Mouse (Mus musculus): Measurements from ENCODE around the gene Psmd2. TPM values are rescaled to one million over a fixed set of nuclear protein-coding genes. Genes with fewer than 3 reads are reported as not detected.
"Not testable (repeated sequence)": the region's sequence is repeated elsewhere in the genome, so short reads cannot be mapped to it uniquely, and the experiment has no call there.

Gene Psmd2
- polyA plus RNA-seq, 1 experiment from 2014 or later, result 353 TPM

DNA sequence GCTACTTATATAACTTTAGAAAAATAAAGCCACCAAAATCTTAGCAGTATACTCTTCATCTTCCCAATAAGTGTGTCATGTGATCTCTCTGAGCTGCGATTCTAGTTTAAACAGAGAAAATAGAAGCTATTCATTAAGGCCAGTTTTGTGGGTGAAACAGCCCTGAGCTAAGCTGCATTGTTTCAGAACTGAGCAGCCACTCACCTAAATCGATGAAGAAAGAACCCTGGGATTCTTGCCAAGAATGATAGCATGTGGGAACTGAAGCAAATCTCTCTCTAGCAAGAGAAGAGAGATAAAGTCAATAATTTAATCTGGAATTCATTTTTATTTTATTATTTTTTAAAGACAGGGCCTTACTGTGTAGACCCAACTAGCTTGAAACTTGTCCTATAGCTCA lies 28.2 kb upstream of the Psmd2 start:
- peaks cover 8% of the 10 kb centered on the region; the same call in 1 of the 2 replicates for H3K36me3 ChIP-seq
- H3K4me1 ChIP-seq, result peaks cover 32% of the 10 kb centered on the region
- 66% methylated on average over 2 of the region's 2 CpGs for WGBS
- ATAC-seq (replicated peaks; ENCODE audit: low FRiP score), result no peak
- no peak overlapping the region for H3K9ac ChIP-seq
- no peaks in the 10 kb centered on the region for H3K9me3 ChIP-seq (replicated peaks)
- H3K27ac ChIP-seq, result no peak overlapping the region
- H3K4me2 ChIP-seq, result no peak overlapping the region
- no peak overlapping the region for H3K4me3 ChIP-seq (replicated peaks)
- peaks cover 47% of the 10 kb centered on the region for H3K27me3 ChIP-seq

DNA sequence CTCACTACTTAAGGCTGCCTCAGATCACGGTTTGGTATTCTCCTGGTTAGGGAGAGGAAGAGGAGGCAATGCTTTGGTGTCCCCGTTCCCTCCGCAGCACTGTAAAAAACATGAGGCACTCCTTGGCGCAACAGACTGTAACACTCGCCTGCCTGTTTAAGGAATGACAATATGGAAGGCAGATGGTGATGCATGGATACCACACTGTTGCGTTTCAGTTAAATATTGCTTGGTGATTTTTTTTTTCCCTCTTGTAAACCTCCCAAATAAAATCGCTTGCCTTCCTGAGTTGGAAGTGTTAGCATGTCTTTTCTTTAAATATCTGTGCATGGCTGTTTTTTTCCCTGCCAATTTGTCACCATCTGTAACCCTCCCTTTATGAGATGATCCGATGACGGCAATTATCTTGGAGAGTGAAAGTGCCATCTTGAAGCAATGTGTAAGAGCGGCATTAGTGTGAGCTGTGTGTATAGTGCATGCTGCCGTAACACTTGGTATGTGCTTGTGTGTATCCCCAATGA lies 22.5 kb upstream of the Psmd2 start:
- Histone ChIP-seq H3K27ac (no peak overlapping the region), H3K36me3 (no peaks in the 10 kb centered on the region), H3K4me1 (peaks cover 13% of the 10 kb centered on the region), H3K27me3 (peaks cover 31% of the 10 kb centered on the region), H3K4me3 (replicated peaks) (no peak overlapping the region), H3K4me2 (peak overlapping the region; percentile 89), H3K9ac (no peak overlapping the region), H3K9me3 (replicated peaks) (no peaks in the 10 kb centered on the region)
- no peak for ATAC-seq (replicated peaks; ENCODE audit: low FRiP score)
- WGBS, result 54% methylated on average over 11 of the region's 11 CpGs

DNA sequence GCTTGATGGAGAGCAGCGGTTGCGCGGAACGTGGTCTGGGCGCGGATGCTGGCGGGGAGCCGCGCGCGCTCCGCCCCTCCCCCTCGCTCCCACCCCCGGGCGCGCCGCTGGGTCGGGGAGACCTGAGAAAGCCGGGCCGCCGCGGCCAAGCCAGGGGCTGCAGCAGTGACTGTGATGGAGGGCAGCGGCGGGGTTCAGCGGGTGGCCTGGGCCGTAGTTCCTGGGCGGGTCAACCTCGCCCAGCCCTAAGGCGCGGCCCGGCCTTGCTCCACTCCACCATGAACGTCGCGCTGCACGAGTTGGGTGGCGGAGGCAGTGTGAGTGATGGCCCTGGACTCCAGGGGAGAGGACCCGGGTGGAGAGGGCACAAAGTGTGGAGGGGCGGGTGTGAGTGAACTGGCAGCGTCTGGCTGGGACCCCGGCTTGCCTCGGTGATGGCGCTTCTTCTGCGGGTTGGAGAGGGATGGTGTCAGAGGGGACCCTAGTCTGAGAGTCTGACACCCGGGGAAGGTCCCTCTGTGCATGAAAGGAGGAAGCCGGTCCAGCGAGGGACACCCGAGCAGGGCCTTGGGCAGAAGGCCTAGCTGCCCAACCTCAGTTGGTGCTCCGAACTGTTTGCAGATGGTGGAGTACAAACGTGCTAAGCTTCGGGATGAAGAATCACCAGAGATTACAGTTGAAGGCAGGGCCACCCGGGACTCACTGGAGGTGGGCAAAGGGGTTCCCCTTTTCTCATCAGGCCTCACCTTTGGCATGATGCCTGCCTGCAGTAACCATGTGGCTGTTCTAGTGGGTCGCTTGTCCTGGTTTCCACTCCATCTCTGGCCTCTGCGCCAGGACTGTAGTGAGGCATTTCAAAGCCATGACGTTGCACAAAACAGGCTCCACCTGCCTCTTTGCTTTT lies 21.5 kb upstream of the Psmd2 start, which contains the start of gene Ece2:
Ece2 (plus strand) TSS at position 98 of the 904 bp plus-strand sequence.
- H3K9ac ChIP-seq, result peak within 1 kb of the TSS; percentile 57
- peaks cover 13% of the 10 kb centered on the region for H3K4me1 ChIP-seq
- no peak within 1 kb of the TSS for H3K27ac ChIP-seq
- H3K4me3 ChIP-seq (replicated peaks), result peak within 1 kb of the TSS; percentile 56
- peaks cover 28% of the 10 kb centered on the region for H3K27me3 ChIP-seq
- ATAC-seq (replicated peaks; ENCODE audit: low FRiP score), result peak; percentile 76
- 7% methylated on average over 52 of the region's 54 CpGs for WGBS
- H3K4me2 ChIP-seq, result peak within 1 kb of the TSS; percentile 89
- H3K36me3 ChIP-seq, result no peaks in the 10 kb centered on the region
- no peaks in the 10 kb centered on the region for H3K9me3 ChIP-seq (replicated peaks)

GRCm38 (mm10) chr16:20637410-20637809 lies 14.0 kb upstream of the Psmd2 start:
- no peak for ATAC-seq (replicated peaks; ENCODE audit: low FRiP score)
- WGBS, result 82% methylated on average over 8 of the region's 8 CpGs
- no peaks in the 10 kb centered on the region for H3K9me3 ChIP-seq (replicated peaks)
- H3K4me1 ChIP-seq, result no peaks in the 10 kb centered on the region
- H3K27ac ChIP-seq, result no peak overlapping the region
- H3K4me3 ChIP-seq (replicated peaks), result no peak overlapping the region
- no peaks in the 10 kb centered on the region for H3K36me3 ChIP-seq
- H3K27me3 ChIP-seq, result no peaks in the 10 kb centered on the region
- no peak overlapping the region for H3K4me2 ChIP-seq
- no peak overlapping the region for H3K9ac ChIP-seq

DNA sequence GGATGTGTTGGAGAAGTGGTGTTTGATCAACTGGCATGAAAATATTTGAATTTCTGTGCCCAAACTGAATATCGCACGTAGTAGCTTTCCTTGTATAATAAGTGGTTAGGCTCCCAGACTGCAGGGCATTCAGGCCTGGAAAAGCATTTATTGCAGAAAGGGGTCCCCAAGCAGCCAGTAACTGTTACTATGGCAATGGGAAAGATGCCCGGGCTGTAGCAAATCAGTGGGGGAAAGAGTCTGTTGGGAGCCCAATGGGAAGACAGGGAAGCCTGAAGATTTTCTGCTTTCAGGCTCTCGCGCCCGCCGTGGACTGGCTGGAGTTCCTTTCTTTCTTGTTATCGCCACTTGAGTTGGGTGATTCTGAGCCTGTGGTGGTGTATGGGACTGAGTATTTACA lies 13.1 kb upstream of the Psmd2 start:
- no peaks in the 10 kb centered on the region for H3K27me3 ChIP-seq
- no peak overlapping the region for H3K4me3 ChIP-seq (replicated peaks)
- no peak overlapping the region for H3K27ac ChIP-seq
- H3K9ac ChIP-seq, result no peak overlapping the region
- no peaks in the 10 kb centered on the region for H3K9me3 ChIP-seq (replicated peaks)
- no peaks in the 10 kb centered on the region for H3K36me3 ChIP-seq
- ATAC-seq (replicated peaks; ENCODE audit: low FRiP score), result no peak
- H3K4me2 ChIP-seq, result no peak overlapping the region
- 89% methylated on average over 8 of the region's 8 CpGs for WGBS
- H3K4me1 ChIP-seq, result no peaks in the 10 kb centered on the region

DNA sequence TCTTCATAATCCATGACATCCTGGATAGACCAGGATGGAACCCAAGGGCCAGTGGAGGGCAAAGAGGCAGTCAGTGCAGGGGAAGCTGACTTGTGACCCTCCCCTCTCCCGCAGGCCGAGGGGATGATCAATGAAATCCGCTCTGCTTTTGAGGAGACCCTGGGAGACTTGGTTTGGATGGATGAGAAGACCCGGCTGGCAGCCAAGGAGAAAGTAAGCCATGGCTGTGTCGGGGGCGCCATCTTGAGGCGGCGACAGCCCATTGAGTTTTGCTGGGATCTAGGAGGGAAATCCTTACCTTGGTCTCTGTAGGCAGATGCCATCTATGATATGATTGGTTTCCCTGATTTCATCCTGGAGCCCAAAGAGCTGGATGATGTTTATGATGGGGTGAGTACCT lies 9.3 kb upstream of the Psmd2 start:
- no peak overlapping the region for H3K27ac ChIP-seq
- H3K36me3 ChIP-seq, result no peaks in the 10 kb centered on the region
- no peak overlapping the region for H3K4me3 ChIP-seq (replicated peaks)
- H3K9me3 ChIP-seq (replicated peaks), result no peaks in the 10 kb centered on the region
- 2% methylated on average over 8 of the region's 8 CpGs for WGBS
- H3K9ac ChIP-seq, result no peak overlapping the region
- H3K4me2 ChIP-seq, result no peak overlapping the region
- ATAC-seq (replicated peaks; ENCODE audit: low FRiP score), result 0 out of 2 replicates have a peak, but pooled peaks have one; percentile 36
- H3K4me1 ChIP-seq, result no peaks in the 10 kb centered on the region
- H3K27me3 ChIP-seq, result no peaks in the 10 kb centered on the region

DNA sequence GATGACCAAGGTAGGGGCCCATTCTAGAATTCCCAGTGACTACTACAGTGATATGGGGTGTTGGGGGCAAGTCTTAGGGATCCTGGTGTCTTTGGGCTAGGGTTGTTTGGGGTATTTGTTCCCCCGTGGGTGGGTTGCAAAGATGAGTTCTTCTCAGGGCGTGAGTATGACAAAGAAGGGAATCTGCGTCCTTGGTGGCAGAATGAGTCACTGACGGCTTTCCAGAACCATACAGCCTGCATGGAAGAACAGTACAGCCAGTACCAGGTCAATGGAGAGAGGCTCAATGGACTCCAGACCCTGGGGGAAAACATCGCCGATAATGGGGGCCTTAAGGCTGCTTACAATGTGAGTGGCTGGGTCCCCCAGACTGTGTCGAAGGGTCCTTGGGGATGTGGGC lies 7.5 kb upstream of the Psmd2 start:
- Histone ChIP-seq H3K9ac (no peak overlapping the region), H3K4me1 (no peaks in the 10 kb centered on the region), H3K27ac (no peak overlapping the region), H3K36me3 (no peaks in the 10 kb centered on the region), H3K4me2 (no peak overlapping the region), H3K27me3 (no peaks in the 10 kb centered on the region), H3K4me3 (replicated peaks) (no peak overlapping the region), H3K9me3 (replicated peaks) (no peaks in the 10 kb centered on the region)
- ATAC-seq (replicated peaks; ENCODE audit: low FRiP score), result no peak
- WGBS, result 92% methylated on average over 7 of the region's 7 CpGs

- Histone ChIP-seq H3K4me3 (replicated peaks) (peak overlapping the region; percentile 93), H3K9me3 (replicated peaks) (no peaks in the 10 kb centered on the region), H3K27me3 (no peaks in the 10 kb centered on the region), H3K27ac (0 out of 2 replicates have a peak overlapping the region, but pooled peaks have one; percentile 32), H3K9ac (peak overlapping the region; percentile 91), H3K4me2 (peak overlapping the region; percentile 88), H3K36me3 (peaks cover 37% of the 10 kb centered on the region), H3K4me1 (peaks cover 15% of the 10 kb centered on the region)
- ATAC-seq (replicated peaks; ENCODE audit: low FRiP score), result no peak
- 5% methylated on average over 12 of the region's 12 CpGs for WGBS
These were observed 477 bp downstream of the Psmd2 start for GRCm38 (mm10) chr16:20651947-20652310.

DNA sequence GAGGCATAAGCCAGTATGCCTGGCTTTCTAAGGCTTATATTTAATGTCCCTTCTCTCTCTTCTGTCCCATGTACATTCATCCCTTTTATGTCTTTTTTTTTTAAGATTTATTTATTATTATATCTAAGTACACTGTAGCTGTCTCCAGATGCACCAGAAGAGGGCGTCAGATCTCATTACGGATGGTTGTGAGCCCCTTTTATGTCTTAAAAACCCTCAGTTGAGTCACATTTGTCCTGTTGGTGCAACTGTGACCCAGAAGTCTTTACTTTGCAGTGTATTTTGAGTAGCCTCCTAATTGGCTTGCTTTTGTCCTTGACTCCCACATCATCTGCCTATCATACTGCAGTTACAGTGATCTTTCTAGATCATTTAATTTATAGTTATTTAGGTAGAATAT lies 1.9 kb downstream of the Psmd2 start:
- H3K4me1 ChIP-seq, result peaks cover 15% of the 10 kb centered on the region
- H3K4me2 ChIP-seq, result peak overlapping the region; percentile 88; the same call in 1 of the 2 replicates
- no peaks in the 10 kb centered on the region for H3K27me3 ChIP-seq
- peaks cover 51% of the 10 kb centered on the region for H3K36me3 ChIP-seq
- H3K9ac ChIP-seq, result 0 out of 2 replicates have a peak overlapping the region, but pooled peaks have one; percentile 5
- ATAC-seq (replicated peaks; ENCODE audit: low FRiP score), result no peak
- no peak overlapping the region for H3K27ac ChIP-seq
- H3K4me3 ChIP-seq (replicated peaks), result no peak overlapping the region
- 54% methylated on average over 2 of the region's 2 CpGs for WGBS
- H3K9me3 ChIP-seq (replicated peaks), result no peaks in the 10 kb centered on the region

- Histone ChIP-seq H3K4me1 (peaks cover 5% of the 10 kb centered on the region), H3K27me3 (no peaks in the 10 kb centered on the region), H3K4me3 (replicated peaks) (no peak overlapping the region), H3K36me3 (peaks cover 93% of the 10 kb centered on the region), H3K27ac (no peak overlapping the region), H3K9ac (no peak overlapping the region), H3K4me2 (no peak overlapping the region), H3K9me3 (replicated peaks) (no peaks in the 10 kb centered on the region)
- ATAC-seq (replicated peaks; ENCODE audit: low FRiP score), result no peak
- 89% methylated on average over 4 of the region's 4 CpGs for WGBS
These were observed 6.2 kb downstream of the Psmd2 start for GRCm38 (mm10) chr16:20657661-20658060.

DNA sequence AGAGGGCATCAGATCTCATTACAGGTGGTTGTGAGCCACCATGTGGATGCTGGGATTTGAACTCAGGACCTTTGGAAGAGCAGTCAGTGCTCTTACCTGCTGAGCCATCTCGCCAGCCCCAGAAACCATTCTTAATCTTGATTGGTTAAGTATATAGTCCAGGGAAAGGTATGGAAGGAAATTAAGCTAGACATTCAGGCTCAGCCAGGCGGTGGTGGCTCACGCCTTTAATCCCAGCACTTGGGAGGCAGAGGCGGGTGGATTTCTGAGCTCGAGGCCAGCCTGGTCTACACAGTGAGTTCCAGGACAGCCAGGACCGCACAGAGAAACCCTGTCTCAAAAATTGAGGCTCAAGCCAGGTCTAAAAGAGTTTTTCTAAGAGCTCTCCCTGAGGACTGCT lies 16.6 kb downstream of the Psmd2 start, which contains the start of gene Eif4g1:
Eif4g1 (plus strand) TSS at position 301 of the 400 bp plus-strand sequence.
- H3K4me1 ChIP-seq; H3K4me2 ChIP-seq; ATAC-seq (replicated peaks; ENCODE audit: low FRiP score); H3K27me3 ChIP-seq; H3K9me3 ChIP-seq (replicated peaks); H3K27ac ChIP-seq; H3K9ac ChIP-seq; H3K4me3 ChIP-seq (replicated peaks): not testable (repeated sequence)
- WGBS, result 94% methylated on average over 6 of the region's 6 CpGs
- peaks cover 24% of the 10 kb centered on the region for H3K36me3 ChIP-seq

DNA sequence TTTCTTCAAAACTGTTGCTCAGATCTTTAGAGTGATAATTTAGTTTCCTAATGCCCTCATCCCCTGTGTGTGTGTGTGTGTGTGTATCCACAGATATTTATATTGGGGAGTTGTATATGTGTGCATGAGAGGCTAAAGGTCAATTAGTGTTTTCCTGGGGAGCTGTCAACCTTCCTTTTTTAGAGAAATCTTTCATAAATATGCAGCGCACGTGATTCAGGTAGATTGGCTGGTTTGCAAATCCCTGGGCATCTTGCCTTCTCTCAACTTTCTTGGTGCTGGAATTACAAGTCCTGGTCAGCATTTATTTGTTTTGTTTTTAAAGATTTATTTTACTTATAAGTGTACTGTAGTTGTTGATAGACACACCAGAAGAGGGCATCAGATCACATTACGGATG lies 18.8 kb downstream of the Psmd2 start:
- H3K27me3 ChIP-seq, result no peaks in the 10 kb centered on the region
- peaks cover 13% of the 10 kb centered on the region for H3K36me3 ChIP-seq
- no peak for ATAC-seq (replicated peaks; ENCODE audit: low FRiP score)
- no peak overlapping the region for H3K4me2 ChIP-seq
- no peak overlapping the region for H3K27ac ChIP-seq
- peaks cover 23% of the 10 kb centered on the region for H3K4me1 ChIP-seq
- no peak overlapping the region for H3K9ac ChIP-seq
- WGBS, result 85% methylated on average over 3 of the region's 3 CpGs
- no peaks in the 10 kb centered on the region for H3K9me3 ChIP-seq (replicated peaks)
- H3K4me3 ChIP-seq (replicated peaks), result no peak overlapping the region
